Mouse (Mus musculus) heart, postnatal 4 days (tissue): ENCODE measurements around the gene Olfr1228. TPM values are rescaled to one million over a fixed set of nuclear protein-coding genes. Genes with fewer than 3 reads are reported as not detected.

Experiments used
- DNase-seq: peaks from one replicate; pipeline ENCODE4 v3.0.0; 2021
- total RNA-seq, 2 experiments: library from RNA; stranded (reverse); gene quantifications; 2 replicates each; pipeline ENCODE4 v1.2.3; 2021

Olfr1228 gene
- total RNA-seq: not detected

DNA sequence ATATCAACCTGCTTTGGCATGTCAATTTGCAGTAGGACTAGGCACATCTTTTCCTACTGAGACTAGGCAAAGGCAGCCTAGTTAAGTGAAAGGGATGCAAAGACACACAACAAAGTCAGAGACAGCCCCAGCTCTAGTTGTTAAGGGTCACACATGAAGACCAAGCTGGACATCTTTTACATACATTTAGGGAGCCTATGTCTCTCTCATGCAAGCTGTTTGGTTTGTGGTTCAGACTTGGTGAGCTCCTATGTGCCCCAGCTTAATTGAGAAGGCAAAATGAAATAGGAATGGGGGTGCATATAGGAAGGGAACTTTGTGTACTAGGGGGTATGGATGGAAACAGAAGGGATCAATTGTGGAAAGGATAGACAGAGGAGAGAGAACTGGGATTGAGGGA, at the start of gene Olfr1228:
Olfr1228 (minus strand) TSS at position 101 of the 400 bp plus-strand sequence.
- DNase-seq: no peak

DNA sequence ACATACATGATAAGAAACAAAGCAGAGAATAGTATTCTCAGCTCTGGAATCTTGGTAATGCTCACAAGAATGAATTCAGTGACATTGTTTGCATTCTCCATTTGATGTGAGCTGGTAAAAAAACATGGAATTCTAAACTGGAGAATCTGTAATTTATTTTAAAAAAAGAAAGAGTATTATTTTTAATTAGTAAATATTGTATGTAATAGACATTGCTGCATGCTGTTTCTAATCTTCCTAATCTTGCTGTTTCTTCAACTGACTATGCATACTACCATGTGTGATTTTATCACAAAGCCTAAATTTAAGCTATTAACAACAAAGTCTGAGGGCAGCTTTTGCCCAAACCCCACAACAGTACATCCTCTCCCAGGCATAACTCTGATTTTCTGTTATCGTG, 43.3 kb upstream of the Olfr1228 start, which contains the start of gene Olfr1230:
Olfr1230 (minus strand) TSS at position 101 of the 400 bp plus-strand sequence.
- DNase-seq: no peak

DNA sequence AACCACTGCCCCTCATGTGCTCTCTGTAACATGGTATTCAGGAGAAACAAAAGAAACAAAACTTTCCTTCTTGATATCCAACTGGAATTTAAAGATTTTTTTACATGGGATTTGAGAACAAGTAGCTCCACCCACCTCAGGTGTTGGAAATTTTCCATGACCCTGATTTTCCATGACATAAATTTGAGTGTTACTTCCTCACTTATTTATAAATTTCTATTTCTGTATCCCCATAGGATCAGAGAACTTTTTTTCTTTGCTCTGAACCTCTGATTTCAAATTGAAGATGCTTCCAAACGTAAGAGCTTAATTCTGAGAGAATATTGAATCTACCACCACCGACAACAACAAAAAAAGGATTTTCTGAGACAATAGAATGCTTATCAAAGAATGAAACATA, 34.1 kb upstream of the Olfr1228 start, which contains the start of gene Olfr1229:
Olfr1229 (minus strand) TSS at position 101 of the 400 bp plus-strand sequence.
- no peak for DNase-seq

DNA sequence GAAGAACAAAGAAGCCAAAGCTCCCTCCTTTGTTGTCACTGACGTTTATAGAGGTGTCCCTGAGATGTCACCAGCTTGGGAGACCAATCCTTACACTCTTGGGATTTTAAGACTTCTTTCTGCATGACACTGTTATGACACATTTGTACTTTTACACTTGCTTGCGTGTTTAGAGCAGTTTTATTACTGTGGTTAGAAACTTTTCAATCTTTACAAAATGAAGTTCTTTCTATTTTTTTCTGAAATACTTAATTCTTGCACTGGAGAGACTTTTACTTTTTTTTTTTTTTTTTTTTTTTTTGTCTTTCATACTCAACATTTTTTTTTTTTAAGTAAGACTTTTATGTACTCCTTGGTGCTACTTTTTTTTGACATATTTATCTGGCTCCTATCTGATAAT, 53.9 kb downstream of the Olfr1228 start, which contains the start of gene Olfr1226:
Olfr1226 (minus strand) TSS at position 101 of the 400 bp plus-strand sequence.
- no peak for DNase-seq

Other genes with a start within 250 kb of the Olfr1228 start
- gene Olfr1215, start 247.1 kb downstream of the Olfr1228 start, total RNA-seq: not detected
- gene Olfr1216, start 235.7 kb downstream of the Olfr1228 start, total RNA-seq: not detected
- gene Olfr1217, start 222.0 kb downstream of the Olfr1228 start, total RNA-seq: not detected
- not detected for gene Olfr1218, start 192.9 kb downstream of the Olfr1228 start, total RNA-seq
- not detected for gene Olfr1219, start 170.5 kb downstream of the Olfr1228 start, total RNA-seq
- not detected for gene Olfr1220, start 147.2 kb downstream of the Olfr1228 start, total RNA-seq
- gene Olfr1221, start 136.8 kb downstream of the Olfr1228 start, total RNA-seq: not detected
- gene Olfr1222, start 121.0 kb downstream of the Olfr1228 start, total RNA-seq: not detected
- gene Olfr1223, start 102.5 kb downstream of the Olfr1228 start, total RNA-seq: not detected
- gene Olfr1224-ps1, start 90.0 kb downstream of the Olfr1228 start, total RNA-seq: not detected
- not detected for gene Olfr1225, start 79.4 kb downstream of the Olfr1228 start, total RNA-seq
- not detected for gene Olfr1226, start 54.0 kb downstream of the Olfr1228 start, total RNA-seq
- not detected for gene Olfr1229, start 34.0 kb upstream of the Olfr1228 start, total RNA-seq
- not detected for gene Olfr1230, start 43.2 kb upstream of the Olfr1228 start, total RNA-seq
- gene Olfr1231, start 53.0 kb upstream of the Olfr1228 start, total RNA-seq: not detected
- gene Olfr1232, start 75.6 kb upstream of the Olfr1228 start, total RNA-seq: not detected
- not detected for gene Olfr1233, start 88.3 kb upstream of the Olfr1228 start, total RNA-seq
- gene Olfr1234, start 110.8 kb upstream of the Olfr1228 start, total RNA-seq: not detected
- gene Olfr1238, start 155.6 kb upstream of the Olfr1228 start, total RNA-seq: not detected
- not detected for gene Olfr1239, start 166.3 kb upstream of the Olfr1228 start, total RNA-seq
- not detected for gene Olfr1240, start 188.9 kb upstream of the Olfr1228 start, total RNA-seq
- gene Olfr1241, start 233.1 kb upstream of the Olfr1228 start, total RNA-seq: not detected
- not detected for gene Olfr1242, start 244.3 kb upstream of the Olfr1228 start, total RNA-seq